Mouse (Mus musculus) ovary, postnatal 14 days (tissue): ENCODE measurements around the gene D5Ertd579e.

Source experiments
- DNase-seq: peaks from one replicate; pipeline ENCODE4 v3.0.0; 2022; ENCODE audit warnings: low spot score

D5Ertd579e gene

GRCm38 (mm10) chr5:36695461-36696231 lies at the start of gene D5Ertd579e:
D5Ertd579e (minus strand) TSS chr5:36696024.
- peak; percentile 91 for DNase-seq

- DNase-seq: peak; percentile 89
Observed at GRCm38 (mm10) chr5:36742126-36742848, 46.5 kb upstream of the D5Ertd579e start.

GRCm38 (mm10) chr5:36739829-36740228 lies 44.0 kb upstream of the D5Ertd579e start:
- no peak for DNase-seq

GRCm38 (mm10) chr5:36738799-36739615 lies 43.2 kb upstream of the D5Ertd579e start:
- DNase-seq: no peak

- no peak for DNase-seq
Observed at GRCm38 (mm10) chr5:36737765-36738164, 41.9 kb upstream of the D5Ertd579e start.

GRCm38 (mm10) chr5:36736009-36736408 lies 40.2 kb upstream of the D5Ertd579e start:
- DNase-seq: no peak

- DNase-seq: no peak
Observed at GRCm38 (mm10) chr5:36735106-36735505, 39.3 kb upstream of the D5Ertd579e start.

- DNase-seq: no peak
Observed at GRCm38 (mm10) chr5:36733405-36733804, 37.6 kb upstream of the D5Ertd579e start.

- no peak for DNase-seq
Observed at GRCm38 (mm10) chr5:36731901-36732652, 36.3 kb upstream of the D5Ertd579e start.

GRCm38 (mm10) chr5:36730689-36731088 lies 34.9 kb upstream of the D5Ertd579e start:
- DNase-seq: no peak

- DNase-seq: no peak
Observed at GRCm38 (mm10) chr5:36729923-36730322, 34.1 kb upstream of the D5Ertd579e start.

- no peak for DNase-seq
Observed at GRCm38 (mm10) chr5:36729086-36729473, 33.3 kb upstream of the D5Ertd579e start.

GRCm38 (mm10) chr5:36728403-36729085 lies 32.7 kb upstream of the D5Ertd579e start:
- DNase-seq: no peak

GRCm38 (mm10) chr5:36727776-36728175 lies 32.0 kb upstream of the D5Ertd579e start:
- DNase-seq: no peak

- DNase-seq: no peak
Observed at GRCm38 (mm10) chr5:36727136-36727535, 31.3 kb upstream of the D5Ertd579e start.

- no peak for DNase-seq
Observed at GRCm38 (mm10) chr5:36726387-36726801, 30.6 kb upstream of the D5Ertd579e start.

- no peak for DNase-seq
Observed at GRCm38 (mm10) chr5:36725861-36726260, 30.0 kb upstream of the D5Ertd579e start.

- no peak for DNase-seq
Observed at GRCm38 (mm10) chr5:36724274-36724673, 28.4 kb upstream of the D5Ertd579e start.

GRCm38 (mm10) chr5:36723356-36723755 lies 27.5 kb upstream of the D5Ertd579e start:
- DNase-seq: no peak

- DNase-seq: no peak
Observed at GRCm38 (mm10) chr5:36722415-36722856, 26.6 kb upstream of the D5Ertd579e start.
